Mouse (Mus musculus) CH12.LX (cell line): ENCODE measurements at regions not wholly inside any gene's neighbourhood (a gene's known extent, or its start where the extent isn't known, plus 50 kb on each side); places are given as distances from the start of the nearest gene placed in this dataset.

ENCODE experiments used
- CTCF ChIP-seq, 2 experiments: IDR thresholded peaks in 1 of 2; conservative IDR thresholded peaks in 1 of 2; 2 replicates each; pipeline ENCODE4 v1.5.1; 2011 to 2012; ENCODE audit warnings: low read depth in 2 of 2, low read length in 2 of 2, improper control_type of control experiment in 1 of 2, inconsistent platforms in 1 of 2, mild to moderate bottlenecking in 1 of 2, moderate library complexity in 1 of 2
- E2F4 ChIP-seq: IDR thresholded peaks from 2 replicates; pipeline ENCODE4 v1.6.1; 2011; ENCODE audit warnings: low read depth, low read length, improper control_type of control experiment; ENCODE audit not compliant: insufficient replicate concordance
- HCFC1 ChIP-seq: IDR thresholded peaks from 2 replicates; pipeline ENCODE4 v1.6.1; 2012; ENCODE audit warnings: low read depth, mild to moderate bottlenecking, inconsistent platforms, low read length, improper control_type of control experiment
- MAZ ChIP-seq: IDR thresholded peaks from 2 replicates; pipeline ENCODE4 v1.6.1; 2012; ENCODE audit warnings: low read depth, mild to moderate bottlenecking, inconsistent platforms, low read length, improper control_type of control experiment, moderate library complexity
- MYC ChIP-seq: IDR thresholded peaks from 2 replicates; pipeline ENCODE4 v1.6.1; 2011; ENCODE audit warnings: low read depth, mild to moderate bottlenecking, improper control_type of control experiment, low read length
- POLR2A ChIP-seq: IDR thresholded peaks from 2 replicates; pipeline ENCODE4 v1.6.1; 2011; ENCODE audit warnings: low read depth, mild to moderate bottlenecking, improper control_type of control experiment, low read length
- TCF12 ChIP-seq: IDR thresholded peaks from 2 replicates; pipeline ENCODE4 v1.6.1; 2014; ENCODE audit warnings: low read depth, mild to moderate bottlenecking, inconsistent platforms, low read length, improper control_type of control experiment
- ZKSCAN1 ChIP-seq: IDR thresholded peaks from 2 replicates; pipeline ENCODE4 v1.6.1; 2012; ENCODE audit warnings: low read depth, inconsistent platforms, low read length, improper control_type of control experiment, borderline replicate concordance

DNA sequence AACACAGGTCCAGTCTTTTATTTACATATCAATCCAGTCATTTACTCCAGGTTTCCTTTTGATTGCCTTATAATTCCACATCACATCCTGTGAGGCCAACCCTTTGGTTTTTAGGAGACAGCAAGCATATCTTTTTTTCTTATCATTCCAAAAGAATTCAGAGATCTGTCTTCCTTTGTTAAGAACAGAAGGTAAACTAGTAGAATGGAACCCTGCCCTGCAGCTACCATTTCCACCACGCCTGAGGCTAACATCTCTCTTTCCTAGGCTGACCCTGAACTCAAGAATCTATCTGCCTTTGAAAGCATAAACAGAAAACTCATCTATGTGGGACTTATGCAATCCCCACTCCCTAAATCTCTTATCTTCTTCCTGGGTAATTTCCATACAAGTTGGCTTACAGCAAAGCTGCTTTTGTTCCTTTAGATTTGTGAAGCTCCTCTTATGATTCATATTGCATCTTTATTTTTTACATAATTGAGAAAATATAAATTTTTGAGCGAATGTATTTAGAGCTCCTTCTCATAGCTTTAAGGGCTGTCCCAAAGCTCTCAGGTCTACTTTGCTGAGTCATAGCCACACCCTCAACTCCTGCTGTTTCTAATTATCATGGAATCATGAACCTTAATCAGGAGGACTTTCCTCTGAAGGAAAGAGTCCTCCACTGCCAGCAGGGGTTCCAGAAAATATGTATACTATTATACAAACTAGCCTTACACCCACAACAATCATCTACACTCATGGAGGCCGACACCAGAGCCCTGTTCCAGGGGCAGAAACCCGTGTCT is 74.6 kb upstream of the Fbxl4 start:
- TF ChIP-seq MYC (no peak), E2F4 (no peak), CTCF (conservative IDR thresholded peaks at IDR 0.05 in 1 of 2, IDR thresholded peaks at IDR 0.05 in 1 of 2; ENCODE audit: low read depth in 2 of 2, low read length in 2 of 2) (no peak), HCFC1 (no peak), MAZ (no peak), POLR2A (no peak), TCF12 (no peak), ZKSCAN1 (no peak)
